Mouse (Mus musculus) liver, adult (tissue): ENCODE measurements around the gene Zdhhc21.

ENCODE experiments used
- GATA4 ChIP-seq: IDR thresholded peaks from 2 replicates; pipeline ENCODE4 v1.6.1; 2014; ENCODE audit warnings: mild to moderate bottlenecking, low read length; ENCODE audit not compliant: insufficient replicate concordance

Zdhhc21 gene

GRCm38 (mm10) chr4:82829429-82829828, 30.3 kb downstream of the Zdhhc21 start:
- no peak for TF ChIP-seq GATA4

GRCm38 (mm10) chr4:82827001-82827400, 32.8 kb downstream of the Zdhhc21 start:
- no peak for TF ChIP-seq GATA4

GRCm38 (mm10) chr4:82817833-82818232, 41.9 kb downstream of the Zdhhc21 start:
- no peak for TF ChIP-seq GATA4

GRCm38 (mm10) chr4:82816351-82816750, 43.4 kb downstream of the Zdhhc21 start:
- no peak for TF ChIP-seq GATA4

- no peak for TF ChIP-seq GATA4
Measured at GRCm38 (mm10) chr4:82815296-82815695, 44.5 kb downstream of the Zdhhc21 start.

- TF ChIP-seq GATA4: no peak
Measured at GRCm38 (mm10) chr4:82813356-82813755, 46.4 kb downstream of the Zdhhc21 start.

- no peak for TF ChIP-seq GATA4
Measured at GRCm38 (mm10) chr4:82807811-82808210, 51.9 kb downstream of the Zdhhc21 start.

- TF ChIP-seq GATA4: no peak
Measured at GRCm38 (mm10) chr4:82806176-82806757, 53.5 kb downstream of the Zdhhc21 start.

- TF ChIP-seq GATA4: no peak
Measured at GRCm38 (mm10) chr4:82804019-82804418, 55.7 kb downstream of the Zdhhc21 start.

GRCm38 (mm10) chr4:82793608-82794007, 66.2 kb downstream of the Zdhhc21 start:
- TF ChIP-seq GATA4: no peak

- TF ChIP-seq GATA4: no peak
Measured at GRCm38 (mm10) chr4:82792906-82793580, 66.7 kb downstream of the Zdhhc21 start.

- TF ChIP-seq GATA4: no peak
Measured at GRCm38 (mm10) chr4:82765513-82766216, 94.1 kb downstream of the Zdhhc21 start.

GRCm38 (mm10) chr4:82763586-82763985, 96.2 kb downstream of the Zdhhc21 start:
- no peak for TF ChIP-seq GATA4

GRCm38 (mm10) chr4:82762430-82763119, 97.2 kb downstream of the Zdhhc21 start:
- no peak for TF ChIP-seq GATA4

GRCm38 (mm10) chr4:82756295-82756626, 103.5 kb downstream of the Zdhhc21 start:
- no peak for TF ChIP-seq GATA4

- no peak for TF ChIP-seq GATA4
Measured at GRCm38 (mm10) chr4:82755616-82756294, 104.0 kb downstream of the Zdhhc21 start.
